Mouse (Mus musculus) C2C12 (cell line): Measurements from ENCODE around the gene Cachd1.

Experiments
- CEBPB ChIP-seq: IDR thresholded peaks from one replicate; pipeline ENCODE4 v1.6.1; 2011; ENCODE audit warnings: low read depth, mild to moderate bottlenecking, control low read depth, moderate library complexity
- CTCF ChIP-seq: IDR thresholded peaks from one replicate; pipeline ENCODE4 v1.5.1; 2011; ENCODE audit not compliant: control insufficient read depth, insufficient read depth, insufficient read length
- FOSL1 ChIP-seq: IDR thresholded peaks from one replicate; pipeline ENCODE4 v1.8.0; 2011; ENCODE audit warnings: mild to moderate bottlenecking, low read length; ENCODE audit not compliant: poor library complexity, insufficient read depth, severe bottlenecking
- MAX ChIP-seq: IDR thresholded peaks from one replicate; pipeline ENCODE4 v1.6.1; 2011; ENCODE audit warnings: mild to moderate bottlenecking, control low read depth
- MYOD1 ChIP-seq: IDR thresholded peaks from one replicate; pipeline ENCODE4 v1.6.1; 2011; ENCODE audit warnings: low read depth; ENCODE audit not compliant: control insufficient read depth, insufficient read length
- MYOG ChIP-seq: IDR thresholded peaks from one replicate; pipeline ENCODE4 v1.6.1; 2011; ENCODE audit not compliant: control insufficient read depth, insufficient read length; ENCODE audit errors: extremely low read depth
- USF1 ChIP-seq: IDR thresholded peaks from one replicate; pipeline ENCODE4 v1.6.1; 2011; ENCODE audit warnings: low read depth, mild to moderate bottlenecking, control low read depth, moderate library complexity

GRCm38 (mm10) chr4:101020596-101020995, 244.1 kb downstream of the Cachd1 start, which contains the start of gene Gm10577:
- no peak for TF ChIP-seq CEBPB
- TF ChIP-seq CTCF: no peak
- TF ChIP-seq USF1: no peak
- no peak for TF ChIP-seq MAX
- TF ChIP-seq MYOD1: no peak
- no peak for TF ChIP-seq MYOG
- no peak for TF ChIP-seq FOSL1
